Mouse (Mus musculus) inflammation-experienced regulatory T-cells, adult 6 months (primary cell): ENCODE data around the gene Aldh3b1. TPM values are rescaled to one million over a fixed set of nuclear protein-coding genes. Genes with fewer than 3 reads are reported as not detected.
A peak's percentile ranks its signal among the peaks of the same experiment; 100 is the strongest.

ENCODE experiments used
- ATAC-seq: one replicate; pipeline ENCODE4 v1.8.0; 2017
- polyA plus RNA-seq, 3 experiments: library from polyadenylated mRNA; unstranded; fragments of 100-300 nt; shearing (Covaris generic); gene quantifications; one replicate each; pipeline ENCODE4 v1.2.1; 2017

Gene Aldh3b1
- polyA plus RNA-seq, 3 experiments from 2014 or later, result 0.36 TPM; not detected in 2

DNA sequence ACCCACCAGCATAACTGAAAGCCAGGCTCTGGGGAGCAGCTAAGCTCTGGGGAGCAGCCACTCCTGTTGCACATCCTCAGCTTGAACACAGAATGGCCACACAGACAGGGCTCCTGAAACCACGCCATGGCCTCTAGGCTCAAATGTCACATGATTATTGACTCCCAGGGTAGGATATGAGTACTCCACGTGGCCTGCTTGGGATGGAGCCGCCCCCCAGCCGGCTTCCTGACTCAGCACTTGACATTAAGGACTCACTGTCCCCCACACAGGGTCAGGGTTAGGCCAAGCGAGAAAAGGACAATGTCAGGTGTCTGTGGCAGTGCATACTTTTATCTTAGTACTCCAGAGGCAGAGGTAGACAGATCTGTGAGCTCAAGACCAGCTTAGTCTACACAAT is 19.4 kb downstream of the Aldh3b1 start:
- no peak for ATAC-seq

DNA sequence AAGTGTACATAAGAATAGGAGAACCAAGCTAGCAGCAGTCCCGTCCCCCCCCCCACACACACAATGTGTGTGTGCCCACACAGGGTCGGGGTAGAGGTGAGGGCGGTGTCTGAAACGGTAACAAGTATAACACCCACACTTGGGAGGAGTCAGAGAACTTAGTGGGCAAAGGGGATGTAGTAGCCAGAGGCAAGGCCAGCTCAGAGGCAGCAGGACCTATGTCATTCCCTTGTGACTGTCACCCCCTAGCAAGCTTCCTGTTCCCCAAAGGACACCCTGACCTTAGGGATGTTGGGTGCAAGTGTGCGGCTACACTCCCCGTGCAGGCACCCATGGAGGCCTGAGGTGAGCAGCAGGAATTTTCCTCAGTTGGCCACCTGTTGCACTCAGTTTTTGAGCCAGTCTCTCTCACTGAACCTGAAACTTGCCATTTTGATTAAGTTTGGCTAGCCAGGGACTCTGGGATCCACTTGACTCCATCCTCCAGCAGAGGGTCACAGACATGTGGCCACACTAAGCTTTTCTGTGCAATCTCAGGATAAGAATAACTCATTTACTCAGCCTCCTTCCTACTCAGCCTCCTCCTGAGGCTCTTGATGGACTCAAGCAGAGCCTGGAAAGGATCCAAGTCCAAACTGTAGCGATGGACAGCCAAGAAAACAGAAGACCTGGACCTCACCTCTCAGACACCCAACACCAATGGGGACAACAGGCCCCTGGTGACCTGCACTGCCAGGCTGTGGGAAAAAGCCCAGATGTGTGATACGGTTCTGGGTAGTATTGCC is 21.5 kb downstream of the Aldh3b1 start:
- ATAC-seq, result no peak

DNA sequence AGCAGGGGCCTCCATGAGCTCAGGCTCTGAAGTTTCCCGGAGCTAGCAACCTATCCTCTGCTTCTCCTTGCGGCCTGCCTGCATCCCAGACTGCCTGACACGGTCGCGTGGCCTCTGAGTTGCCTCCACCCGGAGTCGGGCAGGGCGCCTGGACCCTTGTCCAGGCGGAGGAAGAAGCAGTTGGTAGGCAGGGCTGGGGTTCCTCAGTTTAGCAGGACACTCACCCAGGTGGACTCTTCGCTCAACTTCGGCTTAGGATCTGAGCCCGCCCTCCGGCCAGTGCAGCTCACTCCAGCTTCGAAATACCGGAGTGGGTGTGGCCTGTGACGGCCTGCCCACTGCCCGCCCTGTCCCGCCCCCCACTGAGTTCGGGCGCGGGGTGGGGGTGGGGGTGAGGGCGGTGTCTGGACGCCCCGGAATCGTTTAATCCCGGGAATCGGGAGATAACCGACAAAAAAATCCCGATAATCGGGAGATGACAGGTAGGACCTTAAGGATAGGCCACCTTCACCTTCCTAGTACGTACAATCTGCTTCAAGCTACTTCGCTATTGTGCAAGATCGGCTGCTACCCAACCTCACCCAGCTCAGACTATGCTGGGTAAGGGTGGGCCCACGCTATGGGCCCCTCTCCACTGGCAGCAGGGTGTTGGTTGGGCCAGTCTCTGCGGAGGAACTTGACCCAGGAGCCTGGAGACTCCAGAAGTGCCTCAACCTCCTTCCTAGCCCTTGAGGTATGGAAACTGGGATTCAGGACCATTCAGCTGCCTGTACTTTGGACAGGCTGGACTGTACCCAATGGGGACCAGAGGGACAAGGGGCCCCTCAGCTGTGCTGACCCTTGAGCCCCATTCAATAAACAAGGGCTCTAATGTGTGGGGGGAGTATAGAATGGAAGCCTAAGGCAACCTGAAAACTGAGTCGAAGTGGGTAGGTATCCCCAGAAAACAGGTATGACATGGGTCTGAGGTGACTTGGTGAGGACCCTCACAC is 22.5 kb downstream of the Aldh3b1 start, which contains the start of gene Tcirg1:
Tcirg1 (minus strand) TSS at position 339 of the 992 bp plus-strand sequence.
- ATAC-seq, result peak; percentile 80

DNA sequence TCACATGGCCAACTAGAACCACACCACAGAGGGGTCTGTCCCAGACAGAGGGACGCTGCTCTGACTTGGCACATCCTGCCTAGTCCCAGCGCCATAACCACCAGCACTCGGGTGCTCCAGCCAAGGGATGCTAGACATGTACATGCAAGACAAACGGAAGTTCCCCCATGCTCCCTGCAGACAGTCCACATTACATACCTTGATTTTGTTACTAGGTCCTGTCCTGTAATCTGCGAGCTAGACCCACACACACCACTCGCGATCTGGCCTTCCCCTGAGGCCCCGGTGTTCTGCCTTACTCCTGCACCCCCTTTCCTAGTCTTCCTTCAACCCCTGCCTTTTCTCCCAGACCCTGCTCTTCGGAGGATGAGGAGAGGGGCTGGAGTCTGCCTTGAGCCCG is 23.3 kb downstream of the Aldh3b1 start:
- peak; percentile 33 for ATAC-seq

DNA sequence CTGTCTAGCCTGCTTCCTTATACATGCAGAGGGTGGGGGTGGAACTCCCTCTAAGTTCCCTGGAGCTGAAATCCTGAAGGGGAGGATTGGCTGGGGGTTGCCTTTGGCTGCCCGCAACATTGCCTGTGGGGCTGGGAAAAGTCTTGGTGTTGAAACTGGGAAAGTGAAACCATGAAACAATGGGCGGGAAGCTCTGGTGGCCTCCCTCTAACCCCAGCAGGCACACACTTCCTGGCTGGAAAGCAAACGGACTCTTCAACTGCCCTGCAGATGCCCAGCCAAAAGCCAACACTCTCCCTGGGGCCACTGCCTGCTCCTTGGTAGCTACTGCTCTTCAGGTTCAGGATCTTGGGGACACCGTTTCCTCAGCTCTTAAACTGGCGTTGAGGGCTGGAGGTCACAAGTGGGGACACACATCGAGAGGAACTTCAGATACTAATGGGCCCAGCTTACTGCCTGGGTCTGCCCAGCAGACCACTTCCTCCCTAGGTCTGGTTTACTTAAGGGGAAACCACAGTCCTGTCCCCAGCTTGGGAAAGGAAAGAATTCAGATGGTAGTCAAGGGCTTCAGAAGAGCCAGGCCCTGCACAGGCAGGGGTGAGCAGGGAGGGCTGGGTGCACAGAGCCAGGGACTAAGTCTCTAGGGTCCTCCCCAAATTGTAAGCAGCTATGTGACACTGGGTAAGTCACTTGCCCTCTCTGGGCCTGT is 24.2 kb downstream of the Aldh3b1 start:
- no peak for ATAC-seq

DNA sequence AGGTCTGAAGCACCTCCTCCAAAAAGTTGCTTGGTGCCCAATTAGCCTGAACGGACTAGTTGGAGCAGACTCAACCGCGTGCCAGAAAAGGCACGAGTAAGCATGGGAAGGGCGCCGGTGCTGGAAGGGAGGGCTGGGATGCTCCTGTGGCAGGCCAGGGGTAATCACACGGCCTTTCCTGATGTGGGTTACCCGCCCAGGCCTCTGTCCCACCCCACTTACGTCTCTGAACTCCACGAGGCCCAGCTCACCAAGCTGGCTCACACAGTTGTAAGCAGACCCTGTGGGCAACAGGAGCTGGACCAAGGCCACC is 25.3 kb downstream of the Aldh3b1 start:
- ATAC-seq, result no peak

DNA sequence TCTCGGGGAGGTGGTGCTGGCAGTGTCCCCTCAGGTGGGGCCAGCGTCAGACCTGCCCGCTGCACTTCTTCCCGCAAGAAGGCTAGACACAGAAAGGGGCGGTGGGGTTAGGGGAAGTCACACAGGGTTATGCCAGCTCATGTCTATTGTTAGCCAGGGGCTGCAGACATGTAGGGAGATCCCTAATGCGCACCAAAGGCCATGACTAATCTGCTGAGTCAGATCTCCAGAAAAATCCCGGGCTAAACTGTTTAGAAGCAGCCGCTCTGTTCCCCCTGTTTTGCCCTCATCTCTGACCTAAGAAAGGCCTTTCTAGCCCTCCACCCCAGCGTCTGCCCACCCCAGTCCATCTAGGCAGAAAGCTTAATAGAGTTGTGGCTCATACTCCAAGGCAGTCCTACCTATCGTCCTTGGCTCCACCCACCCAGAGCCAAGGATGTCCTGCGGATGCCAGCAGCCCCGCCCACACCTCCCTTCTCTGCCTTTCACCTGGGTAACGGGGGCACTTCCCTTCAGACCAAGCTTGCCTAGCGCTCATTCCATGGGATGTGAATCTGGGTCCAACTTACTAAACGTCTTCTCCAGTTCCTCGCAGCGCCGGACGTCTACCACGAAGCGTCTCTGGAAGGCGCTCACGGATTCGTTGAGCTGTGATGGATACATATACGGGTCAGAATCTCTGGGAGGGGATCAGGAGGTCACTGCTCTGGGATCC is 25.8 kb downstream of the Aldh3b1 start:
- ATAC-seq, result no peak

DNA sequence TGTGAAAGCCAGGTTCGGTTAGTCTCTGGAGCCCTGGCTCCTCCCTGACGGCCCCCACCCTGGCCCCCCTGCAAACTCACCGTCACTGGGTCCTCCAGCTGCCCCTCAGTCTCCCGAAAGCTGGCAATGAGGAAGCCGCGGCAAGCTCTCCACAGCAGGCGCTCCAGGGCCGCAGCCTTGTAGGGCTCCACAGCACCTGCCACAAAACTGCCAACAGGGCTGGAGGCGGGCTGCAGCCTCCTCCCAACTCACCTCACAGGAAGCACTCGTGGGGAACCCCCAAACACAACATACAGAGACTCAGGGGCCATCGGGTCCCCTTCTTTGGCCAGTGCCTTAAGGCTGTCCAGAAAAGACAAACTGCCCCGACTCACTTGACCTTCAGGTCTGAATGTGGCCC is 26.6 kb downstream of the Aldh3b1 start:
- ATAC-seq, result no peak

DNA sequence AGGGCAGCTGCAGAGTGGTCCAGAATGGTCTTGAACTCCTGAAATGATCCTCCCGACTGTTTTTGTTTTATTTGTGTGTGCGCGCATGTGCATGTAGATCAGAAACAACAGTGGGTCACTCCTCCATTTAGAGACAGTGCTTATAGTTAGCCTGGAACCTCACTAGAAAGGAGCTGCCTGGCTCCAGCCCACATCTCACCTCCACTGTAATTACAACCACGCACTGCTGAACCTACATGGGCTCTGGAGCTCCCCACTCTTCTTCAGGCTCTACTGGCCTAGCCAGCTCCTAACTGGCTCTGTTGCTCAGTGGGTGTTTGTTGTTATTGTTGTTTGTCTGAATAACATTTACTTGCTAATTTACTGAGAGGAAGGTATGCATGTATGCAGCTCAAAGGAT is 30.0 kb downstream of the Aldh3b1 start:
- ATAC-seq, result no peak

DNA sequence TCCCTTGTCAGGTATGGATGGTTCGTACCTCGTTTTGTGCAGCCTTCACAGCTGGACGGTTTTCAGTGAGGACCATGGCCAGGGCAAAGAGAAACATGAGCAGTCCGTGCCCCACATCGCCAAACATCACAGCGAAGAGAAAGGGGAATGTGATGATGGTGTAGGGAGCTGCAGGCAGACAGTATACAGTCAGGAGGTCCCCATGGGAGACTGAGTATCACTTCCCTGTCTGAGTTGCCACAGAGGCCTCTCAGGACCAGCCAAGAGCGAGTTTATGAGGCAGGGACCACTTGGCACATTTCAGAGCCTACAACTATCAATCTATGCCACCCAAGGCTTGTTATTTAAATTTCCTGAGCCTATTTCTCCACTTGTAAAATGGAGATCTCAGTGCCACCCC is 30.7 kb downstream of the Aldh3b1 start:
- ATAC-seq, result no peak

DNA sequence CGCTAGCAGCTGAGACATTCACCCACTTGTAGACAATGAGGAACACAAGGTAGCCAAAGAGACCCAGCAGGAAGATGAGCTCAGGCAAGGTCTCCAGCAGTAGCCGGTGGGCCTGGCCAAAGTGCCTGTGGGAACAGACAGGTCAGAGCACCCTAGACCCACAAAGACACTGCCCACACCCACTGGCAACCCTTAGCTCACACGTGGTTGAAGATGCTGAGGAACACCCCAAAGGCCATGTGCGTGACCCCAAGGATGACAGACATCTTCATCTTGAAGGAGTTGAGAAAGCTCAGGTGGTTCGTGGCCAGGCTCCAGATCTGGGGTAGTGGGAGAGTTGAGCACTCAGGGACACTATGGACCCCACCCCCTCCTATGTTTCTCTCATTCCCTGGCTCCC is 32.1 kb downstream of the Aldh3b1 start:
- ATAC-seq, result no peak

DNA sequence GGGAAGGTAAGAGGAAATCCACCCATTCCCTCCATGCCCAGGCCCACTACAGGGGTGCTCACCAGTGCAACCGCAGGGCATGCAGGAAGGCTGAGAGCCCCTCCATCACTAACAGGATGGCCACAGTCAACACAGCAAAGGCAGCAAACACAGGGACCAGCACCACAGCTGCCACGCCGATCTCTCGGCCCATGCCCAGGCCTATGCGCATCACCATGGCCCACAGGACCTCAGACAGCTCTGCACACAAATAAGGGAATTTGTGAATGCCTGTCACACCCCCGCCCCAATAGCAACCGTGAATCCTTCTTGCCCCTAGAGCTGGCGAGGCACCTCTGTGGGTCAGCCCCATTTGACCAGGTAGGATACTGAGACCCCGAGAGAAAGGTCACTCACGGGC is 33.4 kb downstream of the Aldh3b1 start:
- no peak for ATAC-seq

DNA sequence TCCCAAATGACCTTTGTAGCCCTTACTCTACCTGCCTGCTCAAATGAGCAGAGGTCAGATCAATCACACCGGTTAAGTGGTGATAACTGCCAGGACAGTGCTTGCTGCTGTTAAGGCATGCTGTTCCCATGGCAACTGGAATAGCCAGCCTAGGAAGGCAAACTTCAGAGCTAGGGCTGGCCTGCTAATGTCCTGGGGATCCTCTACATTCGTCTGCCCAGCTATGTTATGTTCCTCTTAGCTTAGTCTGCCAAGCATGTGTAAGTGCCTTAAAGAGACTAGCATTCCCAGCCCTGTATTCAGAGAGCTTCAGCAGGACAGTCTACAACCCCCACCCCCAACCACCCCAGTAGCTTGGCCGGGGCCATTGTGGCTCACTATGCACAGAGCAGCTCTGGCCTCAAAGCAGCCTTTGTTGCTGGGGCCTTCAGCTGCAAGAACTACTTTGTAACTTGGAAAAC is 34.4 kb downstream of the Aldh3b1 start:
- no peak for ATAC-seq

DNA sequence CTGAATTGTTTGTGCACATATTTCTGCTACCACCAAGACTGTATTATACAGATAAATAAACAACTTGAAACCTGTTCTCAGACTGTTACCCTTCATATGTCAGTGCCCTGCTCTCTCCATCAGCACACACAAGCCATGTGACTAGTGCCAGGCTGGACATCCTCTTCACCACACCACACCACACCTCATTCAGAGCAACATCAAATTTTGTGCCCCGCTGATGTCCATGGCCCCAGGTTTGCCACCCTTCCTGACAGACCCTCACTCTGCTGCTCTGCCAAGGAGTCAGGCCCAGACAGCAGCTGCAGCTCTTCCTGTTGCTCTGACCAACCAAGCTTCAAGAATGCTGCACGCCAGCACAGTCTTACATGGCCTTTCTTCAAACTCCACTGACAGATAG is 35.3 kb downstream of the Aldh3b1 start:
- ATAC-seq, result no peak

DNA sequence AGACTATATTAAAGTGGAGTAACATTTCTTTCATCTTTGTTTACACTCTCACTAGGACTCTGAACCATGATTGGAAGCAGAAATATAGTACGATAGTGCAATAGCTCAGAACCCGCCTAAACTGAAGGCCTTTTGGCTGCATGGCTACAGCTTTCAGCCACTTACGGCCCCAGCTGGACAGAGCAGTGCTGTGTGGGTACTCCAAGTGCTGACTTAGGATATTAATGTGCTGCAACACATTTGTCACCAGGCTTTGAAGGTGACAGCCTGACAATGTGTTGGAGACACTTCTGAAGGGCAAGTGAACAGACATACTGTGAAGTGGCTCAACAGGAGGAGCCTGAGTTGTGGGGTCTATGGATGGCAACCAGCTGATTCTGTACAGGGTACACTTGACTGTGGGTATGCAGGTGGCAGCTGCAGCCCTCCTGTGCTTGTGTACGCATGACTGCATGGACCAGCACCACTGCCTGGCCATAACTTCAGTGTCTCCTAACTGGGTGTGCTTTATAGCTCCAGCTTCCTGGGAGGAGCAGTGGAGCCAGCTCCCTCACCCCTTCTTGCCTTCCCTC is 36.0 kb downstream of the Aldh3b1 start:
- no peak for ATAC-seq

DNA sequence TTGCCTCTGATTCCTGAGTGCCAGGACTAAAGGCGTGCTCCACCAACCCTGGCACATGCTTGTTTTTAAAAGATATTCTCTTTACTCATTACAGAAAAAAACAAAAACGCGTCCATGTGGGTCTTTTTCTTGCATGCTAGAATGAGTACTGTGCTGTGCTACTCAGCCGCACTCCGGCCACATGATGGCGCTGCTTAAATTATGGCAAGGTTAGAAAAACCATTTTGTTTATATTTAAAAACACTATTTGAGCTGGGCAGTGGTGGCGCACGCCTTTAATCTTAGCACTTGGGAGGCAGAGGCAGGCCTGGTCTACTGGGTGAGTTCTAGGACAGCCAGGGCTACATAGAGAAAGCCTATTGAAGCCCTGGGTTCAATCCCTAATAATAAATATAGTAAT is 39.4 kb downstream of the Aldh3b1 start:
- ATAC-seq, result no peak

DNA sequence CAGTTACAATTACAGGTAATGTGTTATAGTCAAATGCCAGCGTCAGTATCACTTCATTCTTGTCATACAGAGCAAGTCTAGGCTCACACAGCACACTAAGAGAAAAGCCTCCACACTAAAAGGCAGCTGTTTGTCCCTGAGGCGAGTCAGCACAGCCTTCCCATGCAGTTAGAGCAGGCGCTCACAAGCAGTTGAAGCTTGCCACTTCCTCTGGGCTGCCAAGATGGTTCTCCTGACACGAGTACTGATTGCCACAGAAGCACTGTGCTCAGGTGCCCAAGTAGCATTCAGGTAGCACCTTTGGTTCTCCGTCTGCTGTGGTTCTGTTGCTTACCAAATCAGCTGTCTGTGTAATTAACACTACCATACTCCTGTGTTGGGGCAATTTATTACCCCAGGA is 40.5 kb downstream of the Aldh3b1 start:
- no peak for ATAC-seq

DNA sequence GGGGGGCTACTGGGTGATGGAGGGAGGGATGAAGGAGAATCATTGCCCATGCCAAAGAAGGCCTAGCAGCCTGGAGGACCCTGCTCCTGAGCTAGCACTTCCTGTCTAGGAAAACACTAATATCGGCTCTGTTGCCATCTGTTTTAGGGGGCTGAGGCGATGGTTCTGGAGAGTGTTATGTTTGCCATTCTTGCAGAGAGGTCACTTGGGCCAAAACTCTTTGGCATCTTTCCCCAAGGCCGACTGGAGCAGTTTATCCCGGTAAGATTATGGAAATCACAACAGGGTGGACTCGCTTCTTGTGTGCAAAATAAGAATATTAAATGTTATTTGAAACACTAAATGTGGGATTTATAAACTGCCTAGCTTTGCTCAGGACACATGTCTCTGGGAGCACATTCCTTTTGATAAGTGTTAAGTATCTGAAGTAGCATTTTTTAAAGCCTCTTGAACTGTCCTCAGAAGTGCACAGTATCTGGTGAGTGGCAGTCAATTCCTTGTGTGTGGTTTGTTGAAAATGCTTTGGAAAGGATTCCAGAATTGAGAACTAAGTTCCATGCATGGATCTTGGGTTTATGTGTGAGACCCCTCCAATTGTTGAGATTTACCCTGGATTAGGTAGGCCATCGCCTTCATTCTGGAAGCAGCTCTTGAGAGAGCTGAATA is 45.1 kb downstream of the Aldh3b1 start:
- ATAC-seq, result no peak

DNA sequence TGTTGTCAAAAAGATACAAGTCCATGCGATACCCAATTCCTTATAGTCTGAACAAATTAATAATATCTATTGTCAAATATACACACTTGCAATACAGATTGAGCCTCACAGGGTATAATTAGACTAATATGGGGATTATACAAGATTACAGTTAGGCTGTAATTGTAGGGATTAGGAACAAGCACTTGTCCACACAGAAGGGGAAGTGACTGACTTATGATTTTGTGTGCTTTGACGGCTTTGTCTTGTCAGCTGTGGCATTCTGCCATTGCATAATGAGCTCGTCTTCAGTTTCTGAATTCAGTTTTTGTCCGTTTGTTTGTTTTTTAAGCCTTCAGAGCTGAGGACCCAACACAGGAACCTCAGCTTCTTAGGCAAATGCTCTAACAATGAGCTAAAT is 47.4 kb downstream of the Aldh3b1 start:
- ATAC-seq, result no peak

DNA sequence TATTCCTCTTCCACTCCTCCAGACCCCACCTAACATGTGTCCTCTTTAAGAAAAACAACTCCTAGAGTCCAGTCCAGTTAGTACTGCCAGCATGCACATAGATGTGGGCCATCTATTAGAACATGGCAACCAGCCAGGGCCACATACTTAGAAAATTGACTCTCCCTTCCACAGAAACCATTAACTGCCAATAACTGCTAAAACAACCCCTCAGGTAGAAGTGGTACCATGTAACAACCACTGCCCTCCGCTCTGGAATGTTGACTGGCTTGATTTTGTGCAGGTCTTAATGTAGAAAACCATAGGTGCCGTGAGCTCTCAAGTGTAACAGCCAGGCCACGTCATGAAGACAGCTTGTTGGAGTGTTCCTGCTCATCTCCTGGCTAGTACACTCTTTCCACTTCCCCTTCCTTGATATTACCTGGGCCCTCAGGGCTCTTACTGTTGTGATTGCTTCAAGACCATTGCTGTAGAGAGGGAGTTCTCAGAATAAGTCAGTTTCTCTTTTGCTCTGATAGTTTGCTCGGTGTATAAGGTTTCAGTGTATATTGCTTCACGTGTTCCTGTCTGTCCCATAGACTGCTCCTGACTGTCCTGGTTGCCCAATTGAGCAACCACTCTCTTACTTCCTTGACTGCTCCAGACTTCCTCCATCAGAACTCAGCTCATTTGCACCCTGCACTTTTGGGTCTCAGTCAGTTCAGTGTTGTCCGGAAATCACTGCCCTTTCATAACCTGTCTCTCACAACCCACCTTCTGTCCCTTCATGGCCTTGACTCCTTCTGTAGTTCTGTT is 49.4 kb downstream of the Aldh3b1 start:
- no peak for ATAC-seq

DNA sequence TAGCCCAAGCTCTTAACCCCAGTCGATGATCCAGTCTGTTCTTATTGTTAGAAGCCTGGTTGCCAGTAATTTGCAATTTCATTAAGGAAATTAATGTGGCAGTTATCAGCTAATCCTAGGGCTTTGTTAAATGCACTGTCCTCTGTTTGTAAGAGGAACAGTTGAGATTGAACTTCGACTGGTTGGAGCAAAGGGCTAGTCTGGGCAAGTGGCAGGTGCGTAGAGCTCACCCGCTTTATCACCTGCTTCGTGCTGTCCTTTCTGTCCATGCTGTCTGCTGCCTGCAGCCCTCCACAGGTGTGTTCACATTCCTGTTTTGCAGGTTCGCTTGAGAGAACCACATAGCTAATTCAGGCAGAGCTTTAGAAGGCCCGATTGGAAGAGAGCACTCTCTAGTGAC is 54.6 kb downstream of the Aldh3b1 start:
- ATAC-seq, result no peak
